Mouse (Mus musculus): ENCODE data around the gene Arl15. TPM values are rescaled to one million over a fixed set of nuclear protein-coding genes. Genes with fewer than 3 reads are reported as not detected.

The Arl15 gene
- polyA plus RNA-seq, 1 experiment from 2014 or later: 16.7 TPM

DNA sequence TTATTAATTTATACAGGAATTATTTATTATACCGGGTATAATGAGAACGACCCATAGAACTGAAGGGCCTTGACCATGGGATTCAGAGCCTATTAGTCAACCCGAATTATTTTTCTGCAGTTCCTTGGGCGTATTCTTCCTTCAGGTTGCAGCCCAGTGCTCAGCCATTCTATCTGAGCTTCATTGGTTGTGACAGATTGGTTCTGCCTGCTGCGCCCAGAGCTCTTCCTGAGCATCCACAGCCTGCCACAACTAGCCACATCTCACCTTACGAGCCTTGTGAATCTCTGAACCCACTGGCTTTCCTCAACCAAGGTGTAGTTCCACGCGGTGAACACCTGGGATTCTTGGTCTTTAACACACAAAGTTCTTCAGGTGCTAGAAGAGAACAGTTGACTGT lies 350.9 kb downstream of the Arl15 start:
- H3K36me3 ChIP-seq (ENCODE audit: control insufficient read depth, insufficient read depth, low read length): no peaks in the 10 kb centered on the region
- ATAC-seq (ENCODE audit: insufficient number of reproducible peaks, low FRiP score, low TSS enrichment, low read depth): no peak

DNA sequence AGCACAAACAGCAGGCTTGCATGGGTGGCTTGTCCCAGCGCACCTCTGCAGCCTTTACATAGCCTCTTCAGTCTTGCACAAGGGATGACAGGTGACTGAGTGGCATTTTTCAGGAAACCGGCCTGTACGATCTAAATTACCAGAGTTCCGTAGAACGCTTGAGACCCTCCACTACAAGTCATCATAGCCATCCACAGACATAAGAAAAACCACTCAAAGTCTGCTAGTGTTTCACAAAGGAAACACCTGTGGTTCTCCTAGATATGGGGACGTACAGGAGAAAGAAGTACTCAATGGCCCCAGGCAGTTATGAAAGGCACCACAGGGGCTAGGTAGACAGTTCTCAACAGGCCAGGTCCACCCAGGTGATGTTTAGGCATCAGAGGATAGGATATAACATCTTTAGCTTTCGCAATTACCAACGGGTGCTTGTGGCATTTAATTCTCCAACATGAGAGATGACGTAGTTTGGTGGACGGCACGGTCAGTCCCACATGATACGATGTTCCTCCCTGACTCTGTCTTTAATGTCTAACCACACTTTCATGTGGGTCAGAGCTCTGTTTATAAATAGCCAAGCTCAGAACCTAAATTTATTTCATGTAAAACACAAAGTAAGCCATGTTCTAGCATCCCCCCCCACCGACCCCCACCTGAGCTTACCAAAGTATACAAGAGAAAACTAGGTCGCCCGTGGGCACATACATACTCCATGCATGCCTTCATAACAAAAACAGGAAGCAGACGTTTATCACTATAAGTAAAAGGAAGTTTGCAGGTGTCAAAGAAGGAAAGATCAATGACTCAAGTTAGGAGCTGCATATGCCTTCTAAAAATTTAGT lies 356.8 kb downstream of the Arl15 start:
- Histone ChIP-seq H3K4me2 (ENCODE audit: low read depth, severe bottlenecking) (no peak overlapping the region), H3K9me3 (ENCODE audit: control insufficient read depth, low read length) (no peaks in the 10 kb centered on the region), H3K27ac (replicated peaks; ENCODE audit: low read depth, low read length) (no peak overlapping the region), H3K4me1 (ENCODE audit: control insufficient read depth, insufficient read depth, low read length) (0 out of 2 replicates have a peak, but pooled peaks cover 3% of the 10 kb centered on the region), H3K27me3 (ENCODE audit: control insufficient read depth, insufficient read depth, low read length) (no peaks in the 10 kb centered on the region), H3K36me3 (ENCODE audit: control insufficient read depth, insufficient read depth, low read length) (no peaks in the 10 kb centered on the region), H3K4me3 (ENCODE audit: low read depth, low read length) (no peak overlapping the region), H3K9ac (ENCODE audit: low read length) (no peak overlapping the region)
- DNase-seq (ENCODE audit: low spot score) (no peak), ATAC-seq (ENCODE audit: insufficient number of reproducible peaks, low FRiP score, low TSS enrichment, low read depth) (no peak)
- 88% methylated on average over 16 of the region's 16 CpGs for WGBS

More for the DNA sequence above, 350.9 kb downstream of the Arl15 start:
- Histone ChIP-seq H3K4me3 (ENCODE audit: low read depth, low read length) (no peak overlapping the region), H3K4me1 (ENCODE audit: control insufficient read depth, insufficient read depth, low read length) (peaks cover 2% of the 10 kb centered on the region; the same call in 1 of the 2 replicates), H3K27ac (replicated peaks; ENCODE audit: low read depth, low read length) (no peak overlapping the region), H3K9ac (ENCODE audit: low read length) (no peak overlapping the region), H3K4me2 (ENCODE audit: low read depth, severe bottlenecking) (no peak overlapping the region), H3K27me3 (ENCODE audit: control insufficient read depth, insufficient read depth, low read length) (no peaks in the 10 kb centered on the region), H3K9me3 (ENCODE audit: control insufficient read depth, low read length) (no peaks in the 10 kb centered on the region)
- DNase-seq (ENCODE audit: low spot score): no peak
- 89% methylated on average over 8 of the region's 8 CpGs for WGBS

DNA sequence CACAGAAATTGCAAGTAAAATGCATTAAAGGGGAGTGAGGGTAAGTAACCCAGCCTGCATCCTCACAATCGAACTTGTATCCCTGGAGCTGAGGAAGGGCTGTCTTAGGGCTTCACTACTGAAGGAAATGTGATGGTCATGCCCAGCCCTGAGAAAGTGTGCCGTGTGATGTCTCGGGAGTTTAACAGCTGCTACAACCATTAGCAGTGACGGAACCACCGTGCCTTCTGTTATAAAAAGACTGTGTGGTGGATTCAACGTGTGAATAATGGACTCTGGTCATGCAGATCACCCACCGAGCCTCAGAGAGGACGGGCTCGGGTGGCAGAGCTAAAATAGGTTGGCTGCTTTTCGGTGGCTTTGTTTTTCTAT lies 357.4 kb downstream of the Arl15 start:
- Histone ChIP-seq H3K9ac (ENCODE audit: low read length) (no peak overlapping the region), H3K4me3 (ENCODE audit: low read depth, low read length) (no peak overlapping the region), H3K4me1 (ENCODE audit: control insufficient read depth, insufficient read depth, low read length) (0 out of 2 replicates have a peak, but pooled peaks cover 3% of the 10 kb centered on the region), H3K9me3 (ENCODE audit: control insufficient read depth, low read length) (no peaks in the 10 kb centered on the region), H3K4me2 (ENCODE audit: low read depth, severe bottlenecking) (no peak overlapping the region), H3K27ac (replicated peaks; ENCODE audit: low read depth, low read length) (no peak overlapping the region), H3K36me3 (ENCODE audit: control insufficient read depth, insufficient read depth, low read length) (no peaks in the 10 kb centered on the region), H3K27me3 (ENCODE audit: control insufficient read depth, insufficient read depth, low read length) (no peaks in the 10 kb centered on the region)
- no peak for ATAC-seq (ENCODE audit: insufficient number of reproducible peaks, low FRiP score, low TSS enrichment, low read depth)
- 73% methylated on average over 10 of the region's 10 CpGs for WGBS
- no peak for DNase-seq (ENCODE audit: low spot score)

DNA sequence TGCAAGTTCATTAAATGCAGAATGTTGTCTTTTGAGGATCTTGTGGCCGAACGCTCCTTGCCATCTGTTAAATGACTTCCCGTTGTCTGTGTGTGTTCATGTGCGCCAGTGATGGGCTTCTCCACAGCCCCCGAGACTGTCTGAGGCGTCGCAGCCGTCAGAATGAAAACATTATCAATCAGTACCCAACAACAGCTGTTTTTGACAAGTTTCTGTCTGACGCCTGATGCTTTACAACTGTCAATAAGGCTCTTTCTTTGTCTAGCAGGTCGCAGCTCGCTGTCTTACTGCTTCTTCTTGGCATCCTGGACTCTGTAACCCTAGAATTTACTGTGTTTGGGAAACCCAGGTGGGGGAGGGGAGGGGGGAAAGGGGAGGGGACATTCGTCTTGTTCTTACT lies 362.4 kb downstream of the Arl15 start:
- H3K27me3 ChIP-seq (ENCODE audit: control insufficient read depth, insufficient read depth, low read length): no peaks in the 10 kb centered on the region
- H3K36me3 ChIP-seq (ENCODE audit: control insufficient read depth, insufficient read depth, low read length): no peaks in the 10 kb centered on the region
- peaks cover 12% of the 10 kb centered on the region for H3K4me1 ChIP-seq (ENCODE audit: control insufficient read depth, insufficient read depth, low read length)
- H3K27ac ChIP-seq (replicated peaks; ENCODE audit: low read depth, low read length): no peak overlapping the region
- H3K4me2 ChIP-seq (ENCODE audit: low read depth, severe bottlenecking): no peak overlapping the region
- no peak overlapping the region for H3K9ac ChIP-seq (ENCODE audit: low read length)
- no peak for DNase-seq (ENCODE audit: low spot score)
- no peak for ATAC-seq (ENCODE audit: insufficient number of reproducible peaks, low FRiP score, low TSS enrichment, low read depth)
- 52% methylated on average over 12 of the region's 12 CpGs for WGBS
- no peak overlapping the region for H3K4me3 ChIP-seq (ENCODE audit: low read depth, low read length)
- no peaks in the 10 kb centered on the region for H3K9me3 ChIP-seq (ENCODE audit: control insufficient read depth, low read length)

DNA sequence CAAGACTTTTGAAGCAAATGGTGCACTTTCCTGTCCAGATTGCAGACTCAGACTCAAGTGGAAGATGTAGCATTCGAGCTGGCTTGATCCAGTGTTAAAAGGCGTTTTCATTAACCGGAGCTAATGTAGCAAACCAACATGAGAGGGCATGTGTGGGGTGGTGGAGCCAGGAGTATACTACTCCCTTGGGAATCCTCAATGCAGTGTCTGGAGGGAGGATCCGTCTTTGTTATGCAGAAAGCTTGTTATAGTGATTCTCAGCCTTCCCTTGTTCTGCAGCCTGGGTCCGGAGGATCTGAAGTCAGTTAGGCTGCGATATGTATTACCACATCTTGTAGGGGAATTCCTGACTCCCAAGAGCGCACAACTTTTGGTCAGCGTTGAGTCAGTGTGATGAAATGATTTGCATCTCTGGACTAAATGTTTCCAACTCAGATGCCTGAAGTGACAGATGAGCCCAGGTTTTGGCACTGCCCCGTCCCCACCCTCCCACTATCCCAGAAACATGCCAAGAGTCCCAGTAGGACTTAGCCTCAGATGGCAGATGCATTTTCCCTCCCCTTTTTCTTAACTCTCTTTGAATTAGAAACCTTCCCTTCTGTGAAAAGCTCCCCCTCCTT lies 363.9 kb downstream of the Arl15 start:
- Histone ChIP-seq H3K9ac (ENCODE audit: low read length) (no peak overlapping the region), H3K4me3 (ENCODE audit: low read depth, low read length) (no peak overlapping the region), H3K4me1 (ENCODE audit: control insufficient read depth, insufficient read depth, low read length) (peaks cover 12% of the 10 kb centered on the region), H3K27ac (replicated peaks; ENCODE audit: low read depth, low read length) (no peak overlapping the region), H3K36me3 (ENCODE audit: control insufficient read depth, insufficient read depth, low read length) (no peaks in the 10 kb centered on the region), H3K4me2 (ENCODE audit: low read depth, severe bottlenecking) (no peak overlapping the region), H3K9me3 (ENCODE audit: control insufficient read depth, low read length) (no peaks in the 10 kb centered on the region), H3K27me3 (ENCODE audit: control insufficient read depth, insufficient read depth, low read length) (no peaks in the 10 kb centered on the region)
- no peak for DNase-seq (ENCODE audit: low spot score)
- WGBS: 85% methylated on average over 9 of the region's 9 CpGs
- no peak for ATAC-seq (ENCODE audit: insufficient number of reproducible peaks, low FRiP score, low TSS enrichment, low read depth)

DNA sequence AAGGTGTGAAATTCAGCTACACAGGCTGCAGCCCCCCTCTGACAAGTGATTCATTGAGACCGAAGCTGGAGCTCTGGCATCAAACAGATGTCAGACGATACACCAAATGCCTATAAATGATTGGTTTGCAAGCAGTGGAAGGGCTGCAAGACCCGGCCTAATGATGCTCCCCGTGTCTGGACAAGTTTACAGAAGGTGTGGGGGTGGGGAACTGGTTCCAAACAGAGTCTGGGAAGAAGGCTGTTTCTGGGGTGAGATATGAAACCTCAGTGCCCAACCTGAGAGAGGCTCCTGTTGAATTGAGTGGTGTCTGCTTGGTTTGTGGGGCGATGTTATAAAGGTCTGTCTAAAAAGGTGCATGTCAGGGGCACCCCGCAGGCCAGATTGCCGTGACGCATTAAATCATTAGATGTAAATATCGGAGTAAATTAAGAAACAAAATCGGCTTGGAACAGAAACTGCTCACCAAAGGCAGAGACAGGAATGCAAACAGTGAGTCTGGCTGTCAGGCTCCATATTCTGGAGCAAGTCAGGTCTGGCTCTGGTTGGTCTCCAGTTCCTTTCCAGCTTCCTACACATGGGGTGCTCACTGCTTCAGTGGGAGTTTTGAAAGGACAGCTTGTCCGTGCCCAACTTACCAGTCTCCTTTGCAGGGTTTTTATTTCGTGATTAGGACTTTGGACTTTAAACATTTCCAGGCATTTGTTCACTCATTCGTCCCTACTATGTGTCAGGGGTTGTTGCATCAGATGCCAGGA lies 365.5 kb downstream of the Arl15 start:
- no peak overlapping the region for H3K4me2 ChIP-seq (ENCODE audit: low read depth, severe bottlenecking)
- peak; percentile 40; the same call in 1 of the 2 replicates for ATAC-seq (ENCODE audit: insufficient number of reproducible peaks, low FRiP score, low TSS enrichment, low read depth)
- no peak overlapping the region for H3K27ac ChIP-seq (replicated peaks; ENCODE audit: low read depth, low read length)

DNA sequence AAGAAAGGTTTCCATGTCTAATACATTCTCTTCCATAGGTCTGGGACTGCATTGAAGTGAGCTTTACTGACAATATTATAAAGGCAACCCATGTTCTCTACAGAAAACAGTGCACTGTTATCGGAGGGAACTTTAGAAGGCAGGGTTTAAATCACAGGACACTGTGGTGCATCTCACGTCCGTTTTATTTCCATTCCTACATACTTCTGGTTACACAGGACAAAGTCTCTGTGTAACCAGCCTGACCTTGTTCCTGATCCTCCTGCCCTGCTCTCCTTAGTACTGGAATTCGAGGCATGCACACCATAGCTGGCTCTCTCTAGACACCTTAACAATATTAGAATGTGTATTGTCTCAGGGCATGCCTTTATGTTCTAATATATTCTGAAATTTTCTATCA lies 368.4 kb downstream of the Arl15 start:
- Histone ChIP-seq H3K36me3 (ENCODE audit: control insufficient read depth, insufficient read depth, low read length) (no peaks in the 10 kb centered on the region), H3K9me3 (ENCODE audit: control insufficient read depth, low read length) (no peaks in the 10 kb centered on the region), H3K4me3 (ENCODE audit: low read depth, low read length) (no peak overlapping the region), H3K27ac (replicated peaks; ENCODE audit: low read depth, low read length) (no peak overlapping the region), H3K4me2 (ENCODE audit: low read depth, severe bottlenecking) (no peak overlapping the region), H3K4me1 (ENCODE audit: control insufficient read depth, insufficient read depth, low read length) (peaks cover 12% of the 10 kb centered on the region), H3K27me3 (ENCODE audit: control insufficient read depth, insufficient read depth, low read length) (no peaks in the 10 kb centered on the region), H3K9ac (ENCODE audit: low read length) (no peak overlapping the region)
- no peak for ATAC-seq (ENCODE audit: insufficient number of reproducible peaks, low FRiP score, low TSS enrichment, low read depth)
- DNase-seq (ENCODE audit: low spot score): no peak
- WGBS: 82% methylated on average over 4 of the region's 4 CpGs

More for the DNA sequence above, 365.5 kb downstream of the Arl15 start:
- Histone ChIP-seq H3K4me3 (ENCODE audit: low read depth, low read length) (no peak overlapping the region), H3K36me3 (ENCODE audit: control insufficient read depth, insufficient read depth, low read length) (no peaks in the 10 kb centered on the region), H3K27me3 (ENCODE audit: control insufficient read depth, insufficient read depth, low read length) (no peaks in the 10 kb centered on the region), H3K9ac (ENCODE audit: low read length) (no peak overlapping the region), H3K9me3 (ENCODE audit: control insufficient read depth, low read length) (no peaks in the 10 kb centered on the region), H3K4me1 (ENCODE audit: control insufficient read depth, insufficient read depth, low read length) (peaks cover 12% of the 10 kb centered on the region)
- 44% methylated on average over 13 of the region's 13 CpGs for WGBS
- peak; percentile 52 for DNase-seq (ENCODE audit: low spot score)

DNA sequence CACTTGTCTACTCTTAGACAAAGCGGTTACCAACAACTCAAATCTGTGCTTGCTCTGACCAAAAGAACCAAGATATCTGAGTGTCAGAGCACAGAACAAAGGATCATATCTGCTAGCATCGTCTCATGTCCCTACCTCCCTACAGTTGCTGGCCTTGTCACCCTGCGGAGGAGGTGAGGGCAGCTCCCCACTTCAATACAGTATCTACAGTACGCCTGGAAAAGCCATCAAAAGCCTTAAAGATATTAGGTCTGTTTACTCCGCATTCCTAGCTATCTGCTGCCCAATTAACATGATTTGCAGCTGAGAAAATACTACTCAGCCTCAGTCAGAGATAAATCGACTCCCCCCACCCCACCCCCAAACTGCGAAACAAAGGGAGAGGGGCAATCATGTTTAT lies 371.3 kb downstream of the Arl15 start:
- DNase-seq (ENCODE audit: low spot score) (no peak), ATAC-seq (ENCODE audit: insufficient number of reproducible peaks, low FRiP score, low TSS enrichment, low read depth) (no peak)
- Histone ChIP-seq H3K36me3 (ENCODE audit: control insufficient read depth, insufficient read depth, low read length) (no peaks in the 10 kb centered on the region), H3K4me2 (ENCODE audit: low read depth, severe bottlenecking) (no peak overlapping the region), H3K9ac (ENCODE audit: low read length) (no peak overlapping the region), H3K4me3 (ENCODE audit: low read depth, low read length) (no peak overlapping the region), H3K9me3 (ENCODE audit: control insufficient read depth, low read length) (no peaks in the 10 kb centered on the region), H3K4me1 (ENCODE audit: control insufficient read depth, insufficient read depth, low read length) (no peaks in the 10 kb centered on the region), H3K27ac (replicated peaks; ENCODE audit: low read depth, low read length) (no peak overlapping the region), H3K27me3 (ENCODE audit: control insufficient read depth, insufficient read depth, low read length) (no peaks in the 10 kb centered on the region)
- WGBS: 38% methylated on average over 7 of the region's 7 CpGs

All from limb, embryonic 11.5 days (tissue).